Mouse (Mus musculus): ENCODE results near the gene St6gal1.
"Not testable (repeated sequence)": the region's sequence is repeated elsewhere in the genome, so short reads cannot be mapped to it uniquely, and the experiment has no call there.

St6gal1 gene

GRCm38 (mm10) chr16:23224671-23225068 lies at the start of gene St6gal1:
St6gal1 (plus strand) TSS chr16:23224740.
- peak; percentile 96 for DNase-seq

GRCm38 (mm10) chr16:23174855-23175254 lies 49.7 kb upstream of the St6gal1 start:
- DNase-seq: no peak

GRCm38 (mm10) chr16:23175956-23176355 lies 48.6 kb upstream of the St6gal1 start:
- DNase-seq: no peak

GRCm38 (mm10) chr16:23177856-23178255 lies 46.7 kb upstream of the St6gal1 start:
- DNase-seq: no peak

DNA sequence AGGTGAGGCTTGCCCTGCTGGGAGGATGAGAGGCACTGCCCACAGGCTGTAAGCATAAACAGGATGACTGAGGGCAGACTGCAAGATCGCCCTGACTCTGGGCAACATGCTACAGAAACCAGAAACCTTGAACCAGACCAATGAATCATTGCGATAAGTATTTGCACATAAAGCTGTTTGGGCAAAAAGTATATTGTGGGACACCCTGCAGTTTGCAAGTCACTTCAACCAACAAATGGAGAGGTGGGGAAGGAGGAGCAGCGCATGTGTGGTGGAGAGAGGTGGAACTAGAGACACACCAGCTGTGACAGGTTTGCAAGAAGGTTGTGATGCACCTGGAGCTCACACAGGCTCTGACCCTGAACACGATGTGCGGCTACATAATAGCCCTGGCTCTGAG lies 45.7 kb upstream of the St6gal1 start:
- no peak for DNase-seq

GRCm38 (mm10) chr16:23179436-23179835 lies 45.1 kb upstream of the St6gal1 start:
- DNase-seq: not testable (repeated sequence)

- DNase-seq: no peak
Observed at GRCm38 (mm10) chr16:23181054-23181453, 43.5 kb upstream of the St6gal1 start.

DNA sequence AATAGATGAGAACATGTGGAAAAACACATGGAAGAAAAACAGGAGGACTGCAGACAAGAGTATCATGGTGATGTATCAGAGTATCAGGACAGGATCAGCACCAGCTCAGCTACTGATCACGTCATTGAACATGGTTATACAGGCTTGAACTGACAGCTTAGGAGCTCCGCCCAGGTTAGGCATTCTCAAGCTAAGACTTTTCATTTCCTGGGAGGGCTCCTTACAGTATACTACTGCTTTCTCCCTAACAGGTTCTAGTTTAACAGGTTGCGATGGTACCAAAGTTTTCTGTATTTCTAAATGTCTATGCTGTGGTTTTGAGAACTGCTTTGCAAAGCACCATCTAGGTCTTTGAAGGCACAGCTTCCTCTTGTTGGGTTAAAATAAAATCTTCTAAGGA lies 43.1 kb upstream of the St6gal1 start:
- no peak for DNase-seq

DNA sequence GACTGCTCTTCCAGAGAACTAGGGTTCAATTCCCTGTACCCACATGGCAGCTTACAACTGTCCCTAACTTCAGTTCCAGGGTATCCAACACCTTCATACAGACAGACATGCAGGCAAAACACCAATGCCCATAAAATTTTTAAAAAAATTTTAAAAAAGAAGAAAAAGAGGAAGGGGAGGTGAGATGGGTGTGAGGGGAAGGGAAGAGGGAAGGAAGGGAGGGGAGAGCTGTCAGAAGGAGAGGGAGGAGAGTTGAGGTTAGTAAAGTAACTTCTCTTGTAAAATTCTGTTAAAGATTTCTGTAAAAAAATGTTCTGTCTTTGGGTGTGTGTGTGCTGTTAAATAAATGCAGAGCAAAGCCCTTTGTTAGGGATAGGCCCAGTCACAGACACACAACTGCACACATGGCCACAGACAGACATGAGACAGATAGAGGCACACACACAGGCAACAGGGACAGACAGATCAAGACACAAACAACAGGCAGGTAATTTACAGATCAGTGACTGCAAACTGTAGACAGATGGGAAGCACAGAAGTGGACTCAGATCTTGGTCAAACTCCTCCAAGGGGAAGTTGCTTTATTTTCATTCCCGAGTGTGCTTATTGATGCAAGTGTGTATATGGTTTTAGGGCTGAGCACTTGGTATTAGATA lies 42.5 kb upstream of the St6gal1 start:
- no peak for DNase-seq

- no peak for DNase-seq
Observed at GRCm38 (mm10) chr16:23185824-23186223, 38.7 kb upstream of the St6gal1 start.

- DNase-seq: no peak
Observed at GRCm38 (mm10) chr16:23186418-23186817, 38.1 kb upstream of the St6gal1 start.

DNA sequence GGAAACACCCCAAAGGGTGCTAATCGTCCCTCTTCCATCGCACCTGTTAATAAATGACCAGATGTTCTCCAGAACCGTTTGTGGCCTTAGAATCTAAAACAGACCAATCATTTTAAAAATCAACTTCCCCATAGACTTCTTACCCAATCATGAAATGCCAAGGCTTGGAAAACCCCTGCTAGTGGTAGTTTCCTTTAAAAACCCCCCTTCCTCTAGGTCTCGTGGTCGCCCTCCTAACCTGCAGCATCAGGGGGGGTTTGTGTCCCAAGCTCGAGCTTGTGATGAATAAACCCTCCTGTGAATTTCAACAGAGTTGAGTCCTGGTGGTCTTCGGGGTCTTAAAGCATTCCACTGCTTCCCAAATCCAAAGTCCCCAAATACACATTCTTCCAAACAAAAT lies 36.6 kb upstream of the St6gal1 start:
- DNase-seq: no peak

GRCm38 (mm10) chr16:23189612-23190011 lies 34.9 kb upstream of the St6gal1 start:
- DNase-seq: no peak

DNA sequence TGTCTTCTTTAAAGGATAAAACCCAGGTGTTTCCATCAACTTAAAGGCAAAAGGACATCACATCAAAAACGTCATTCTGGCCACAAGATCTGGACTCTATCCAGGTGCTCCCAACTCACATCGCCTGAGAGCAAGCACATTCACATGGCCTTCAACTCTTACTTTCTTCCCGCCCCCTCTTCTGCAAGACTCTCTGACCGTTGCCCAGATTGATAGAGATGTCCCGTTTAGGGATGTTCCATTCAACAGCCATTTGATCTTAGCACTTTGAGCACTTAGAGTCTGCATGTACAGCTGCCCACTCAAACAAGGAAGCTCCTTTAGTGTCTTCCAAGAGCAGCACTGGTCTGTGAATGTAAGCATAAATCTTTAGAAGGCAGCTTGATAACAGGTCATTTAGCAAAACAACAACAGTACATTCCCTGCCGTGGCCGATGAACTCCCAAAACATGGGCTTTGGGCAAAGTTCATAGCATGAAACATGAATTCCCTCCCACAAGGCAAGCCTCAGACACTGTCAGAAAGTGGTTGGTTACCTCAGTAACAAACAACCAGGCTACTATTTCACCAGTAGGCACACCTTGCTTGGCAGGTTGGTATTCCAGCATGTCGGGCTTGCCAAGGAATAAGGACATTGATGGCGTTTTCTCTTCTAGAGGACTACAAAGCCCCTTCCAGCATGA lies 32.8 kb upstream of the St6gal1 start:
- DNase-seq: no peak

DNA sequence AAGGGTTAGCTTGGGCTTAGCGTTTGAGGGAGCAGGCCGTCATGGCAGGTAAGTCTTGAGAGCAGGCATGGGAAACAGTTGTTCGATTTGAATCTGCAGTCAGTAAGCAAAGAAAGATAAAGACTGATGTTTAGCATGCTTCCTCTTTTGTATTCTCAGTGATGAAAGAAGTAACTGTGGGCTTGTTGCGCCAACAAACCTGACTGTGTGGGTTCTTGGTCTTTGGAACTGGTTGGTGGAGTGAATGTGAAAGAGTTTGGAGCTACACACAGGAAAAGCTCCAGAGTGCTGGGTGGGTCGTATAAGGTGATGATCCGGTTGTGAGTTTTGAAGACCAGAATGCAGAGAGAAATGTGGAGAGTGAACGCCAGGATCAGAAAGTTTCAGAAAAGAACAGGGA lies 28.9 kb upstream of the St6gal1 start:
- DNase-seq: no peak

GRCm38 (mm10) chr16:23196296-23196695 lies 28.2 kb upstream of the St6gal1 start:
- DNase-seq: no peak

DNA sequence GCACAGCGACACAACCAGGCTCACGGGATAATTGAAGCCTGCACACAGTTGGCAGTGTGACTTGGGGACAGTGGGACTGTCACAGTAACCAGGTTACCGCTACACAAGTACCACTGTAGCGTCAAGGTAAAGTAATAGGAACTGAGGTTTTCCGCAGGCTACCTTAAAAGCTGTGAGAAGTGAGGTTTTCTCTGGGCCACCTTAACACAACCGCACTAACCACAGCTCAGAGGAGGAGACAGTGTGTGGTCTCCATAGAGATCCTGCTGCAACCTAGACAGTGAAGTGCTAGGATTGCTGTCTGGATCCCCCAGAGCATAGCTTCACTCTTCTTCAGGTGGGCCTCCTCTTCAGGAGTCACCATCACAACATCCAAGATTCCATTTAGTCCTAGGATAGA lies 27.7 kb upstream of the St6gal1 start:
- DNase-seq: no peak

- DNase-seq: no peak
Observed at GRCm38 (mm10) chr16:23201498-23201897, 23.0 kb upstream of the St6gal1 start.

DNA sequence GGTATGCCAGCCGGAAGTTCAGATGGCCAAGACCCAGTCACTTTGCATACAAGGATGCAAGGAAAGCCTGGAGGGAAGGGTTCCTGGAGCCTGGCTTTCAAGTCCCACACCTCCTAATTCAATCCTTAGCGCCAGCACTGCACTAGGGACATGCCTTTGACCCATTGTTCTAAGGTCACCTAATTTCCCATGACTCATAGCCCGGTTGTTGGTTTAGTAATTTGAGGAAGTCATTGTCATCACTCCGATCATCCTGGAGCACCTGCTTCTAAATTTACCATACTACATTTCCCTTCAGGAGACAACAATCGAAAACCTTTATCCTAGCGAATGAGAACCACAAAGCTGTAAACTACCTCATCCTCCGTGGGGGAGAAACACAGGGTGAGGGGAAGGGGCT lies 10.2 kb upstream of the St6gal1 start:
- DNase-seq: no peak

GRCm38 (mm10) chr16:23215241-23215900 lies 9.2 kb upstream of the St6gal1 start:
- DNase-seq: no peak

- no peak for DNase-seq
Observed at GRCm38 (mm10) chr16:23216366-23216765, 8.2 kb upstream of the St6gal1 start.

DNA sequence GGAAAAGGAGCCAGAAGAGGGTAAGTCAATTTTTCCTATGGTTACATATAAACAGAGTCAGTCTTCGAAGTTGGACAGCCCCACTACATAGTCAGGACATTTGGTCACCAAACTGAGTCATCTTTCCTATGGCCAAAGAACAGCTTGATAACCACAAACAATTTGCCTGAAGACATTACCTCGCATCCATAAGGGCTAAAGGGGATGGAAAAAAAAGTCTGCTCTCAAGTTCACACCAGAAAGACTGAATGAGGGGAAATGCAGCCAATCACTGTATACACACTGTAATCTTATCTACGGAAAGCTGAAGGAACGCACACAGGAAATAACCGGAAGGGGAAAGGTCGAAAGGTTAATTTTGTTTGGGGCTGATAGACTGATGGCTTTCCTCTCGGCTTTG lies 6.2 kb upstream of the St6gal1 start:
- no peak for DNase-seq

GRCm38 (mm10) chr16:23223166-23223870 lies 1.2 kb upstream of the St6gal1 start:
- DNase-seq: peak; percentile 39
